Mouse (Mus musculus): Measurements from ENCODE around the gene Hist1h2an.

- TF ChIP-seq CTCF (IDR thresholded peaks at IDR 0.05; ENCODE audit: low read depth, low read length) (no peak), GATA1 (IDR thresholded peaks at IDR 0.05; ENCODE audit: borderline replicate concordance, low read length) (no peak)
Measured at GRCm38 (mm10) chr13:21790601-21791283, 3.7 kb upstream of the Hist1h2an start.
